Mouse (Mus musculus): Measurements from ENCODE around the gene Ambra1.

DNA sequence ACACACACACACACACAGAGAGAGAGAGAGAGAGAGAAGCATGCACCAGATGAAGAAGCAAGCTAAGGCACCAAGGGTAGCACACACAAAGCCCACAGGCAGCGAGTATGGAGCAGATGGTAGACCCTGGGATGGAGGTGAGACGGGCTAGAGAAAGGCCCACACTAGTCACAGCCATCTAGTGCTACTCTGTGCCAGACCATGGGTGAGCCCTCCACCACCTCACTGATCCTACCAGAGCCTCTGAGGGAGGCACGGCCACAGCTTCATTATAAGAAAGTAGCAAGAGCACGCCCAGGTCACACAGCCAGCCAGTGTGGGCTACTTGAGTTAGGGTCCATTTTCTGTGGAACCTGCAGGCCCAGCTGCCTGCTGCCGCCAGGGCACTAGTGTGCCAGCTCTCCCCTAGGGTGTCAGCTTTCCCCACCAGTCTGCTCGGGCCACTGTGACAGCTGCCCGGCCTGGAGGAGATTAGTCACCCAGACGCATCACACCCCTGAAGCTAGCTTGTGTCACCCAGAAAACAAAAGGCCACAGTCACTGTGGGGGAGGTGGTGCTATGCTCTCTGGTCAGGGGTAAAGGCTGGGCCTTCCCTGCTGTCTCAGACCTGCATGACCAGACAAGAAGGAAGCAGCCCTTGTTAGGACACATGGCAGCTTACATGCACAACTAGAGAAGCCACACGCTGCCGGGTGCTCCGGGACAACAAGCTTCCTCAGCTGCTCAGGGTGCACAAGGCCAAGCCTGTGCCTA, 217.6 kb downstream of the Ambra1 start:
- TF ChIP-seq POLR2A (IDR thresholded peaks at IDR 0.05; ENCODE audit: insufficient read length, low read depth) (peak; percentile 63), POLR2AphosphoS2 (IDR thresholded peaks at IDR 0.05; ENCODE audit: insufficient read length, low read depth) (peak; percentile 69), TCF12 (IDR thresholded peaks at IDR 0.05; ENCODE audit: insufficient read depth, poor library complexity, severe bottlenecking) (peak; percentile 91), MAX (IDR thresholded peaks at IDR 0.05; ENCODE audit: low read depth) (no peak), REST (IDR thresholded peaks at IDR 0.05; ENCODE audit: insufficient read depth, insufficient read length) (no peak), MYOD1 (IDR thresholded peaks at IDR 0.05; ENCODE audit: control insufficient read depth in 1 of 3, insufficient read length in 2 of 3, low read depth in 2 of 3) (peak; percentile 79 to 97 (median 97)), CEBPB (IDR thresholded peaks at IDR 0.05; ENCODE audit: insufficient read depth, poor library complexity, severe bottlenecking) (no peak), MYOG (IDR thresholded peaks at IDR 0.05; ENCODE audit: control insufficient read depth in 1 of 3, insufficient read depth in 1 of 3, insufficient read length in 2 of 3, low read depth in 2 of 3) (peak; percentile 95 to 99 (median 98)), USF1 (IDR thresholded peaks at IDR 0.05; ENCODE audit: low read depth) (no peak)

All from myocyte (in vitro differentiated cells).